Mouse (Mus musculus) common myeloid progenitor, adult 5-6 weeks (primary cell): ENCODE results near the gene Ganc. TPM values are rescaled to one million over a fixed set of nuclear protein-coding genes. Genes with fewer than 3 reads are reported as not detected.
A peak's percentile ranks its signal among the peaks of the same experiment; 100 is the strongest.

Experiments
- ATAC-seq: replicated peaks from 2 replicates; pipeline ENCODE4 v1.8.0; 2016; ENCODE audit warnings: low read depth, mild to moderate bottlenecking, moderate TSS enrichment, inconsistent platforms; ENCODE audit not compliant: poor library complexity, severe bottlenecking
- total RNA-seq: library from RNA; stranded (forward); fragments of 200-1000, 187-1606 nt; gene quantifications from 2 replicates; pipeline ENCODE4 v1.2.3, GENCODE M21; 2017

Ganc gene
- total RNA-seq, 1 experiment from 2014 or later: 21.9 TPM

GRCm38 (mm10) chr2:120499971-120500471 is 96.3 kb downstream of the Ganc start:
- peak; percentile 79 for ATAC-seq

DNA sequence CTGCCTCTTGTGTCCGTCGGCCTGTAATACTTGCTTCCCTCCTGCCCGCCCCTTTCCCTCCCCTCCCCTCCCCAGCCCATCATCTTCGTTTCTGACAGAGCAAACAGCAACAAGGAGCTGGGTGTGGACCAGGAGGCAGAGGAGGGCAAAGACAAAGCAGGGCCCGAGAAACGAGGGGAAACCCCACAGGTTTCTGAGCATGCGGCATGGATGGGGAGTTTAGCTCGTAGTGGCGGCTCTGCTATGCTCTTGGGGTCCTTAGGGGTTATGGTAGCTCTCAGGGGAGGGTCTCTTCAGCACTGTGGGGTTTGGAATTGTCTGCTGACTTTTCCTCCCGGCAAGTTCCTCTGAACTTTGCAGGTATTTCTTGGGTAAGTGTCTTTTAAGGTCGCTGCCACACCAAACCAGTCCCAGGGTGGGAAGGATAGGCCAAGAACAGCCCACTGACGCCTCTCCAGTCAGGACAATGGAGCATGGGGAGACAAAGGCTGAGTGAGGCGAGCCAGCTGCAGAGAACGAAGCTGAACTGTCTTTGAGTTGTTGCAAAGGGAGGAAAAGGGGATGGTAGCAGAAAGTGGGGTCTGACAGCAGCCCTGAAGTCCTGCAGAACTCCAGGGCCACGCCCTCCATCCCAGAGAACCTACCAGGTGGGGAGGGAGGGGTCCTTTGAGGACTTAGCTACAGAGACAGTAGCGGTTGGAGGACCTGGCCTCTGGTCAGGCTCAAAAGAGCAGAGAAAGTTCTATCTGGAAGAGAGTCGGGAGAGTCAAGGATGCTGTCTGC is 97.6 kb downstream of the Ganc start:
- no peak for ATAC-seq

GRCm38 (mm10) chr2:120501931-120502604 is 98.4 kb downstream of the Ganc start:
- no peak for ATAC-seq

GRCm38 (mm10) chr2:120502605-120502990 is 98.9 kb downstream of the Ganc start:
- ATAC-seq: no peak

DNA sequence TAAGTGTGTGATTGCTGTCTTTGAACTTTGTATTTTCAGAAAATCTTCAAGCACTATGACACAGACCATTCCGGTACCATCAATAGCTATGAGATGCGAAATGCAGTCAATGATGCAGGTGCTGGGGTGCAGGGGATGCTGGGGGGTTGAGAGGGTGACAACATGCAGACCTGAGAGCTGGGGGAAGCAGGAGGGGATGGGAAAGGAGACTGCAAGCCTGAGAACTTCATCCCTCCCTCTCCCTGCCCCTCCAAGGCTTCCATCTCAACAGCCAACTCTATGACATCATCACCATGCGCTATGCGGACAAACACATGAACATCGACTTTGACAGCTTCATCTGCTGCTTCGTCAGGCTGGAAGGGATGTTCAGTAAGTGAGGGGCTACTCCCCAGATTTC is 99.4 kb downstream of the Ganc start:
- ATAC-seq: no peak

DNA sequence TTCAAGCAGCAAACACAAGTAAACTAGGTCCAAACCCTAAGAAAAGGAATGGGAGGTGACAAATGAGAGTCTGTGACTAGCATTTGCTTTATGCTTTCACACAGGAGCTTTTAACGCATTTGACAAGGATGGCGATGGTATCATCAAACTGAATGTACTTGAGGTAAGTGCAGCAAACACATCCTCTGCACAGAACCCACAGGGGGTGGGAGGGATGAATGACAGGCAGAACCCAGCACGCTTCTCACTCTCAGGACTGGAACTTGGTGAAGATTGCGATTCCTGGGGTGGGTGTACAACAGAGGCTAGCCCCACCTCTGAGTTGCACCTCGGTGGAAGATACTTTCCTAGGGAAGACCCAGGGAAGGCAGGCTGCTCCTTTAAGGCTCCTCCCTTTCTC is 100.3 kb downstream of the Ganc start:
- no peak for ATAC-seq

Other genes with a start within 250 kb of the Ganc start
- 28.3 and 31.0 TPM in 2 replicates for gene Ehd4, start 249.3 kb upstream of the Ganc start, total RNA-seq
- not detected in 2 replicates for gene Pla2g4e, start 158.6 kb upstream of the Ganc start, total RNA-seq
- gene Pla2g4d, start 114.7 kb upstream of the Ganc start, total RNA-seq: not detected in 2 replicates
- gene Pla2g4f, start 89.7 kb upstream of the Ganc start, total RNA-seq: 0.27 TPM in 1 of 2 replicates, not detected in the other
- 42.8 and 44.3 TPM in 2 replicates for gene Vps39, start 50.8 kb upstream of the Ganc start, total RNA-seq
- gene Tmem87a, start 217 bp downstream of the Ganc start, total RNA-seq: 49.7 and 63.7 TPM in 2 replicates
- gene Capn3, start 52.1 kb downstream of the Ganc start, total RNA-seq: 1.2 and 1.7 TPM in 2 replicates
- gene Zfp106, start 159.9 kb downstream of the Ganc start, total RNA-seq: 81.8 and 174 TPM in 2 replicates
- gene Snap23, start 163.8 kb downstream of the Ganc start, total RNA-seq: 65.1 and 76.5 TPM in 2 replicates
- 22.5 and 28.5 TPM in 2 replicates for gene Haus2, start 205.5 kb downstream of the Ganc start, total RNA-seq
- 15.0 and 22.8 TPM in 2 replicates for gene Lrrc57, start 205.6 kb downstream of the Ganc start, total RNA-seq
- 1.6 and 2.5 TPM in 2 replicates for gene Stard9, start 225.2 kb downstream of the Ganc start, total RNA-seq